Mouse (Mus musculus): Measurements from ENCODE around the gene Asb18.

Gene Asb18

DNA sequence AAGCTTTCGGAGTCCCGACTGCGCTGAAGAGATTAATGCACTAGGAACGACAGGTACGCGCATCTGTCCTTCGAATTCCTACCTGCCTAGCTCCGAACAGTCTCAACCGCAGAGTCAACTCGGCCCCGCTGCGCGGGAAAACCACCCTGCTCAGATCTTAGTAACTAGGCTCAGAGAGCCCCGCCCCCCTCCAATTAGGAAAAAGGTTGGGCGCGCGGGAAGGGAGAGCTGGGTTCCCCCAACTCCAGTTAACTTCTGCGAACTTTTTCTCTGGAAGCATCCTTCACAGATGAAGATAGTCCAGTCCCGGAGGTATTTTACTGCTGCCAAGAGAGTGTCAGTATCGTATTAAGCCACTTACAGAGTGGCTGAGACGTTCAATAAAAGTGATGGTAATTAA, 80.7 kb downstream of the Asb18 start:
- DNase-seq (ENCODE audit: low read depth in 1 of 2, low spot score in 2 of 2) = no peak

DNA sequence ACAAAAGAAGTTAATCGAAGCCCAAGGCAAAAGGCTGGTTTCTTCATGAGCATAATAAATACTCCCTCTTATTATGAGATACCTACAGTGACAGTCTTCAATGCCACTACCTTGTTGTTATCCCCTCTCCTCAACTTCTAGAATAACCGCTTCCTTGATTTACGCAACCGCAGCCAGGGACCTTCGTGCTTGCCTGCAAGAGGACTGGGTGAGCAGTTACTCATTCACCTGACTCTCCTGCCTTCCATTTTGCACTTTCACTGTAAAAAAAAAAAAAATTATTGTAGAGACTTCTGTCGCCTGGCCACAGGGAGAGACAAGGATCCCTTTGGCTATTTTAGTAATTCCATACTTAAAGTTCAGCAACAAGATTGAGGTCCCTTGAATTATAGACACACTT, 81.4 kb downstream of the Asb18 start:
- no peak for DNase-seq (ENCODE audit: low read depth in 1 of 2, low spot score in 2 of 2)

DNA sequence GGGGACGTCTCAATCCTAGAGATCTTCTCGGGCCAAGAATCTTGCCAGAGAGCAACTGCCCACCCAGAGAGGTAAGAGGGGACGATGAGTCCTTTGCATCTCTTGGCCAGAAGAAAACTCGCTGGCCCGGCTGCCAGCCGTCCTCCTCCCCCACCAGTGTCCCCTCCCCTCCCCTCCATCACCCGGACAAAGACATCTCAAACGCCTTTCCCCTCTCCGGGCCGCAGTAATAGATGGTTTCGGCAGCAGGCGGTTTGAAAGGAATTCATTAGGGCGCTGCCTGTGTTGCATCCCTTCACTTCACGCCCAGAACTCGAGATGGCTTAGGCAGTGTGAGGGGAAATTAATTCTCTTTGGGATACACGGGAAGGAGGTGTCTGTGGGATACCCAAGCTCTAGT, 81.8 kb downstream of the Asb18 start:
- DNase-seq (ENCODE audit: low read depth in 1 of 2, low spot score in 2 of 2) = no peak

DNA sequence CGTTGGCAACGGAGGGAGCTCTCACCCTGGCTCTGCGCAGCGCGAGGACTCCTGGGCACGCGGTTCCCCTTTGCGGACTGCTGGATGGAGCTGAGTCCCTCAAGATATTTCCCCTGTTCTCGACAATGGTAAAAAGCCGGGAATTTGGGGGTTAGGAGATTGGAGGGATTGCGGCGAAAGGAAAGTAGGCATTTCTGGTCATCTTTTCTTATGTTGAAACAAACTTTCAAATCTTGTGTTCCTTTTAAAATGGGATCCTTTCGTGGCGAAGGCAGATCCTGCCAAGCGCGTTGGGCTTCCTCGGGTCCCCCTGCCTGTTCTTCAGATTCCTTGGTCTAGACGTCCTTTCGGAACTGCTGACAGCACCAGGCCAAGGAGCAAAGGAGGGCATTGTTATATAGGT, 82.4 kb downstream of the Asb18 start:
- DNase-seq (ENCODE audit: low read depth in 1 of 2, low spot score in 2 of 2) = no peak

DNA sequence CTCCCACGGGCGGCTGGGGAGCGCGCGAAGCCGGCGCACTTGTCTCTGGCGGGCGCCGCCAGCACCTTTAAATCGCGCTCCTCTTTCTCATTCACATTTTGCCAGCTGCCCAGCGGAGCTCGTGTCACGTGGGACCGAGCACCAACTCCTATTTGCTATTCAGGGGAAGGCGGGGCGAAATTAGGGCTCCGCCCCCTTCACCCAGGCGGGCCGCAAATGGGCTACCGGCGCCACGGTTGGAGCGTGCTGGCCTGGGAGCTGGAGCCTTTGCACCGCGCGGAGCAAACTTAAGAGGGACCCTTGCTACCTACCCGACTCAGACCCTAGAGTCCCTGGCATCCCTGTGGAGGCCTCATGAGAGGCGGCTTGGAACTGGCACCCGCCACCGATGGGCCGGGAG, 83.3 kb downstream of the Asb18 start, which contains the start of gene Gbx2:
Gbx2 (minus strand) TSS at position 60 of the 400 bp plus-strand sequence.
- no peak for DNase-seq (ENCODE audit: low read depth in 1 of 2, low spot score in 2 of 2)

DNA sequence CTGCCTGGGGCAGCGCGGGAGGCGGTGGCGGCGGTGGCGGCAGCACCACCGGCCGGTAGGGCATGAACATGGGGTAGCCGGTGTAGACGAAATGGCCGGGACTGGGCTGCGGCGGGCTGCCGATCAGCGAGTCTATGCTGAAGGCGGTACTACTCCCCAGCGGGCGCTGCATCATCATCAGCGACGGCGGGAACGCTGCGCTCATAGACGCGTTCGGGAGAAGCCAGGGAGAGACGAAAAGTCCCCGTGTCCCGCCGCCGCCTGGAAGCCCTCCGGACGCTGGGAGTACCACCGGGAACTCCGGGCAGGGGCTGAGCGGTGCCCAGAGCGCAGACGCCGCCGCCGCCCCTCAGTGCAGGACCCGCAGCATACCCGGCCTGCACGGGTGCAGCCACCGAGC, 83.9 kb downstream of the Asb18 start:
- no peak for DNase-seq (ENCODE audit: low read depth in 1 of 2, low spot score in 2 of 2)

DNA sequence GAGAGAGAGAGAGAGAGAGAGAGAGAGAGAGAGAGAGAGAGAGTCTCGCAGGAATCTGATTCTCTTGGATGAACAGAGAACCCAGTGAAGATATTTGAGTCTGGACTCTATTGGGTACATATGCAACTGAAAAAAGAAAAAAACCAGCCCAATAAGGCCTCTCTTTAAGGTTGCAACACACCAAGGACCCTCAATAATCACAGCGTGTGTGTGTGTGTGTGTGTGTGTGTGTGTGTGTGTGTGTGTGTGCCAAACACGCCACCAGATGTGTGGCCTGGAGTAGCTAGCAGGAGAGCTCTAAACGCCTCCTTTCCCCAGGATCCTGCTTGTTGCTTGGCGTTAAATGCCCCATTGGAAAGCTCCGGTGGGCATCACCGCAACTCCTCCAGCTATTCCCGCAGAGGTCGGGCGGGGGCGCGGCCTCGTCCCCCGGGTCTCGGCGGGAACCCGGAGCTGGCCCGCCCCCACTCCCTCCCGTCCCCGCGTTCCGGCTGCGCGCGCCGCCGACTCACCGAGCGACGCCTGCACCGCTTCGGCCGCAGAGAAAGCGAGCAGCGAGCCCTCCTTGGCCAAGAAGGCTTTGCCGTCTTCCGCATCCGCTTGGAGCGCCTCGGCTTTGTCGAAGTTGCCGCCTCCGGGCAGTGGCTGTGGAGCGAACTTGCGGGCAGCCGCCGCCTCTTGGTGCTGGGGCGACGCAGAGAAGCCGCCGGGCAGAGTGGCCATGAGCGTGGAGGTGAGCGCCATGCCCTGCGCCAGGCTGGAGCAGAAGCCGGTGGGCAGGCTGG, 84.6 kb downstream of the Asb18 start:
- DNase-seq (ENCODE audit: low read depth in 1 of 2, low spot score in 2 of 2) = no peak

DNA sequence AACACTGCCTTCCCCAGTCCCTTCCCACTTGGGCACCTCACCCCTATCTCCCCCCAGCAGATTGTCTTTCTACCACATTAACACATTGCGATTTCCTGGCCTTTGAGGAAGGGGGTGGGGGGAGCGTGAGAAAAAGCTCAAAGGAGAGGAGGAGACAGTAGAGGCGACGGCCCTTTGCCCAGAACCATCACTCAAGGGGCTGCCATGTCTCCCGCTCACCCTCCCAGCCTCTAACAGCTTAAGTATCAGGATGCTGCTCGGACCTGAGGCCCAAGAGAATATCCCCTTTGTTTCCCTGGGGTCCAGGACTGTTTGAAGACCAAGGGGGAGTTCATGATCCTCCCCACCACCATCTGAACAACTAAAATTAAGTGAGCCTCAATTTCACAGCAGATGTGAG, 85.3 kb downstream of the Asb18 start:
- DNase-seq (ENCODE audit: low read depth in 1 of 2, low spot score in 2 of 2) = no peak

DNA sequence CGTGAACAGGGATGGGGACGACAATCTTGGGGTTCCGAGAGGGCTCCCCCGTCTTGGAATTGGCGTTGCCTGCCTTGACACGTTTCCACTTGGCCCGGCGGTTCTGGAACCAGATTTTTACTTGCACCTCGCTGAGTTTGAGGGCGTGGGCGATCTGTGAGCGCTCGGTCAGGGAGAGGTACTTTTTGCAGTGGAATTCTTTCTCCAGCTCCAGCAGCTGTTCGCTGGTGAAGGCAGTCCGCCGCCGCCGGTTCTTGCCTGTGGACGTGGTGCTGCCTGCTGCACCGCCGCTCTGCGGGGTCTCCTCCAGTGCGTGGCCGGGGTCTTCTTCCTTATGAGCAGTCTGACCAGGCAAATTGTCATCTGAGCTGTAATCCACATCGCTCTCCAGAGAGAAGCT, 85.8 kb downstream of the Asb18 start:
- DNase-seq (ENCODE audit: low read depth in 1 of 2, low spot score in 2 of 2) = no peak

DNA sequence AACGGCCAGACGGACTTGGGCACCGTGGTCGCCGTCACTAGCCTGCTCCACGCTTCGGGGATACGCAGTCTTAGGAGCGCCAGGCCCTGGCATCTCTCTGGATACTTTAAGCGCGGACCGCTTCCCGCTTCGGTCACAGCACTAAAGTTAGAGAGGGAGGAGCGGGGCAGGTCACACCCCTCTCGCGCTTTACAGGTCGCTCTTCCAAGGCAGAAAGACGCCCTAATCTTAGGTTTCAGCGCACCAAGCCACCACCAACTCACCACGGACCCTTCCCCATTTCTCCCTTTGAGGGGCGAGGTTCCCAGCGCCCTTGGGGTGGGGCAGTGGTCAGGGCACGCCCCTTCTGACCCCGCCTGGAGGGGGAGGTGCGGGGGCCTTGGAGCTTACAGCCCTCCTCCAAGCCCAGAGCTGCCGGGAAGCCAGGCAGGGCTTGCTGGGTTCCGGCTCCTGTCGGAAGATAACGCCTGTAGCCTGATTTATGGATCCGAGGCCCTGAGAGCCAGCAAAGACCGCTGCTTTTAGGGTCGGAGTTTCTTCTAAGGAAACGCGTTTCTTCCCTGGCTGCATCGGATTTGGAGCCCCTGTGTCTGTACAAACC, 87.3 kb downstream of the Asb18 start:
- DNase-seq (ENCODE audit: low read depth in 1 of 2, low spot score in 2 of 2) = no peak

DNA sequence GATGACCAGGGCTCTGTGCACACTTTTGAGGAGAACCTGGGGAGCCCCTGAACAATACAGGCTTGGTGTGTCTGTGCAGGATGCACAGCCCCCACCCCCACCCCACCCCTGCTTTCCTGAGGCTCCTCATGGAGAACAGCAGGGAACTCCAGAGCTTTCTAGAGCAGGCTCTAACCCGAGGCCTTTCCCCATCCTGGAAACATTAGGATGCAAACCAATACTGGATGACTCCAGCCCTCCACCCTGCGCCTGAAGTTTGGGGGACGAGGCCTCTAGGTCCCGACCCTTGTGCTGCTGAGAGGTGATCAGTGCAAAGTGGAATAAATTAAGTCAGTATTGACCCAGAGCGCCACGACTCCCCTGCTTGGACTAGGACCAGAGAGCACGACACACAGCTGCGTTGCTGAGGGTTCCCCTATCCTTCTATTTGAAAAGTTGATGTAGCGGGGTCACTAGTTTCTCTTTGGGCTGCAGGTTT, 87.8 kb downstream of the Asb18 start:
- DNase-seq (ENCODE audit: low read depth in 1 of 2, low spot score in 2 of 2) = no peak

DNA sequence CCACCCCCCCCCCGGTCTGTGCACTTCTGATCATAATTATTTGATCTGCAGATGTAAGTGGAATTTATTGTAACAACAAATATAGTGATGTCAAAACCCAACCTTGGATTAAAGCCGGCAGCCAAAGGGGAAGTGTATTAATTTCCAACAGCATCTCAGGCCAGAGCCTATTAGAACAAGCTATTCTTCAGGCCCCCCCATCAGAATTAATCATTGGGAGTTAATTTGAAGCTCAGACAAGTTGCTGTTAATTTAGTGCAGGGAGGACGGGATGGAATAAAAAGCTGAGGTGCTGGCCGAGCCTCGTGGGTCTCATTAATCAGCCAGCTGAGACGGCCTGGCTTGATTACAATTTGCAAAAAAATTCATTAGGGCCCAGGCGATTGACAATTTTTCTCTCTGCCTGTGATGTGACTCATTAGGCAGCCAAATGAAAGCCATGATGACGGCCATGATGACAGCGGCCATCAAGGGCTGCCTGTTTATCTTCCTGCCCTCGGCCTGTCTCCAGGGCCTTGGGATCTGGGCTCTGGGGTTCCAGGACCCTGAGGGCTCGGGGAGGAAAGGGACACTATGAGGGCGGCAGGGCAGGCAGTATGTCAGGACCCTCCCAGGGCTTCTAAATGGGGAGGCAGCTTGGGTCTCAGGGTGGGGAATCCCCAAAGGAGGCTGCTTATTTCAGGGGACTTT, 88.8 kb downstream of the Asb18 start:
- no peak for DNase-seq (ENCODE audit: low read depth in 1 of 2, low spot score in 2 of 2)

DNA sequence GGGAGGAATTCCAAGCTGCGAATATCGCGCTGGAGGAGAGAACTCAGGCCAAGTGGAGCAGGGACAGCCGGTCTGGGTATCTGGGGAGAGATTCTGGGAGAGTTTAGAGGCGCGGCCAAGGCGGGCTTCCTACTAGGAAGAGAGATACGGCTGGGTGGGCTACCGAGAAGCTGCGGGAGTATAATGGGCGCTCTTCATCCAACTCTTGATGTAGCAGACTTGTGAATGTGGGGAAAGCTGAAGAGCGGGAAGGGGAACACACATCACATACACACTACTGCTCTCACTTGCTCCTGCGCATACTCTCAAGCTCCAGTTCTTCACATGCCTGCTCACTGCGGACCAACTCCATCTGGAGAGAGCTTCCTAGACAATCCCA, 90.8 kb downstream of the Asb18 start:
- no peak for DNase-seq (ENCODE audit: low read depth in 1 of 2, low spot score in 2 of 2)

DNA sequence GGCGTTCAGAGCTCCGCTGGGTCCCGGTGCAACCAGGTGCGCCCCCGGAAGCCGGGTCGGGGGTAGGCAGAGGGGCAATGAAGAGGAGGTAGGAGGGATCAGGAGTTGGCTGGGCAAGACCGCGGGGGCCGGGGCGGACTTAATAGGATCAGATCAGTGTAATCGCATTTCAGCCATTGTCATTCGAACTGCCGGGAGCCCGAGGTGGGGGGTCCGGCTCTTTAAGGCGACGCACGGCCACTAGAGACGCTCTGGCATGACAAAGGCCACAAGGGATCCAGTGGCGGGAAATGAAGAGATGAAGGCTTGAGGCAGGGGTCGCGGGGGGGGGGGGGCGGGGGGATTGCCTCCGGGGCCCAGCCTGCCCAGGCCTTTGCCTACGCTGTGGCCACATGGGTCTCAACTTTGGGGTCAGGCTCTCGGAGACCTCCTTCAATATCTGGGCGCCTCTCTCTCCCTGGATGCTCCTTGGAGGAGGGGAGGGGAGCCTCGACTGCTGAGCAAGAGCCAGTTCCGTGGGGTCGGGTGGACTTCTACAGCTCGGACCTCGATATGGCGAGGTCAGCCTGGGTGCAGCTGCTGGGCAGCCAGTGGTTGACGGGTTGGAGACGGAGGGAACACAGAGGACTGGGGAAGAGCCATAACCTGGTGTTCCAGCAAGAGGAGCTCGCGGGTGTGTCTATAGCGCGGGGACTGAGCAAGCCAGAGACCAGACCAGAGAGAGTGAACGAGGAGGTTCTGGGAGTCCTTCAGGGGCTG, 91.4 kb downstream of the Asb18 start:
- no peak for DNase-seq (ENCODE audit: low read depth in 1 of 2, low spot score in 2 of 2)

DNA sequence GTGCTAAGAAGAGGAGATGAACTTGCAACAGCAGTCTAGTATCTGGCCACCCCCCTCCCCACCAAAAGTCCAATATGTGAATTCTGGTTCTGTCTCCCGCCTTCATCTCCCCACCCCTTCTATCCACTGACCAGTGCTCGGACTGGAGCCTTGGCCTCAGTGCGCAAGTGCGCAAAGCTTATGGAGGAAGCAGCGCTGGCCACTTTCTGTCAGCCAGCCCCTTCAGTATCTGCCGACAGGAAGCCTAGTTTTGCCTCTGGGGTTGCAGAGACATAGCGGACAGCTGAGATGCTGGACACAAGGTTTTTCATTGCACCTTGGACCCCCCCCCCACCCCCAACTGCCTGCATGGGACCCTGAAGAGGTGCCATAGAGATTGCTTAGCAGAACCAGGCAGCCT, 92.2 kb downstream of the Asb18 start:
- DNase-seq (ENCODE audit: low read depth in 1 of 2, low spot score in 2 of 2) = no peak

DNA sequence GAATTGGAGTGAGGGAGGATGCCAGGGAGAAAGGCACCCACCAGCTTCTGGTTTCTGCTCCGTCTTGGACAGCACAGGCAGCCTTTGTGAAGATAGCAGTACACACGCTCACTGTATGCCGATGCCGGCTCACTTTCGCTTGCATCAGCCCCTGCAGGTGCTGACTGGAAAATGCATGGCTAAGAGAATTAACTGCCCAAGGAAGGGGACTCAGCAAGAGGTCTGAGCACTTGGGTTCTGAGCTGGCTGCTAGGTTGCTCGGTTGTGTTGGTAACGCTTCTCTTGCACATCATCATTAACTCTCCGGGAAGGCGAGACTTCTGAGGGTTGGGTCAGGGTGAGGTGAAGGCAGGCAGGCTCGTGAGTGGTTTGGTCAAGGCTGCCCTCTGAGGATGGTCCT, 92.7 kb downstream of the Asb18 start:
- no peak for DNase-seq (ENCODE audit: low read depth in 1 of 2, low spot score in 2 of 2)

DNA sequence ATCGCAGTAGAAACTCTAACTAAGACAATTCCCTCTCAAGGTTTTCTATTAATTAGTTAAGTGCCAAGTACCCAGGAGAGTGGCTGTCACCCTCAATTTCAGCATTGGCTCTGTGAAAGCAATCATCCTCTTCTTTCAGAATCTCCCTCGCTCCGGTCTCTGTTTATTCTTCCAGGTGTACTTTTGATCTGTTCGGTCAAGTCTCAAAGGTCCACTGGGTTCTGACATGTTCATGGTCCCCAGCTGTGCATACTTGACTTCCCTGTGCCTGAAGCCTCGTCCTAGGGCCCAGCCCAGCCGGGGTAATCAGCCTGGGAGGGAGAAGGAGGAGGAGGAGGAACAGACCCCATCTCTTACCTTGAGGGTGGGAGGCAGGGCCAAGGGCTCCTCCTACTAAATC, 95.3 kb downstream of the Asb18 start:
- no peak for DNase-seq (ENCODE audit: low read depth in 1 of 2, low spot score in 2 of 2)

DNA sequence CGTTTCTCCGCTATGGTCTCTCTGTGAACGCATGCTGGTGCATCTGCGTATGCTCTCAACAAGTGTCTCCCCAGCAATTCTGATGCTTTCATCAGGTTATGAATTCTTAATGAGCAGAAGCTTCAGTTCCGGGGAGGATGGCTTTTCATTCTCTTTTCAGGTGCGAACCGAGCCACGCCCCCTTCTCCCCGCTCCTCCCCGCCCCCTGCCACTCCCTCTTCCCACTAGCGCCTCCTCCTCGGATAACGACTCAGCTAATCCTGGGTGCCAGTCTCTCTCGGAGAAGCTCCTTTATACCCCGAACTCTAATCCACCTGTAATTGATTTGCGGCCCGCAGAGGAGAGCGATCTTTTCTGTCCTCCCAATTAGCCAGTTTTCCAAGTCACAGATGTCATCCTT, 96.4 kb downstream of the Asb18 start:
- DNase-seq (ENCODE audit: low read depth in 1 of 2, low spot score in 2 of 2) = no peak

DNA sequence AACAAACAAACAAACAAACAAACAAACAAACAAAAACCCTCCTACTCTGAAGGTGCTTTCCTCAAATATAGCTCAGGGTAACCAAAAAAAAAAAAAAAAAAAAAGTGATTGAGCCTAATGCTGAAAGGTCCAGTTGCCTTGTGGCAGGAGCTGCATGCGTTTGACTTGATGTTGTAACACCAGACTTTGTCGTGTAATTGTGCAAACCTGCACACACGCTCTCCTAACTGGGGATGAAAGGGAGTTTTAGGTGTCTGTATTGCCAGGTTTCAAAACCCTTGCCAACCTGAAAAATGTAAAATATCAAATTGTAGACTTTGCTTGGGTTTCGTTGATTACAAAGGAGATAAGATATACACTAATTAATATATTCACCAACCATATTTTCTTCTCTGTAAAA, 100.9 kb downstream of the Asb18 start:
- no peak for DNase-seq (ENCODE audit: low read depth in 1 of 2, low spot score in 2 of 2)

DNA sequence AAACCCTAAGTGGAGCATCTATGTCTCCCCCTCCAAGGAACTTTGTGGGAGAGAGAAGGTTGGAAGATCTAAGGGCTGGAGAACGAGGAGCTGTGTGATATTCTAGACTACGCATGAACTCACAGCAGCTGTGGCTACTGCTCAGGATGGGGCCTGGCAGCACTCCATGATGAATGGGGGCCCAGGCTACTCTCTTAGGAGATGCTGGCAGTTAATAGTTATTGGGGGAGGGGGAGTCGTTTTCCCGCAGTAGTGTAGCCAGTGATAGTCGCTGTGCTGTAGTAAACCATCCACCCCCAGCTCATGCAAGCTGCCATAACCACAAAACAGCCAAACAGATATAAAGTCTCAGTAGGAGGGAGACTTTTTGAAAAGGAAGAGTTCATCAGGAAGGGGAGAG, 102.1 kb downstream of the Asb18 start:
- DNase-seq (ENCODE audit: low read depth in 1 of 2, low spot score in 2 of 2) = no peak

DNA sequence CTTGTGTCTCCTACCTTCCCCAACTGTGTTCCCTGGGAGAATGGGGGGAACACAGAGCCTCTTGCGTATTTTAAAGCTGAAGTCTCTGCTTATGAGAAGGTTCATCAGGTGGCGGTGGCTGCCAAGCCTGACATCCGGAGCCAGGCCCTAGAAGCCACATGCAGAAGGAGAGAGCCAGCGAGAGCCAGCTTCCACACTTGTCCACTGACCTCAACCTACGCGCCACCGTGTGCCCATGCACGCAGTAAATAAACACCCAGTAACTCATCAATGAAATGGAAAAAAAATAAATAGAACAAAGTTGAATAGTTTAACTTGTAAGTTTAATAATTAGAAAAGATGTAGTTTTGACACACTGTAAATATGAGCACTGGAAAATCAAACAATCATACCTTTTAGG, 104.7 kb downstream of the Asb18 start:
- no peak for DNase-seq (ENCODE audit: low read depth in 1 of 2, low spot score in 2 of 2)

DNA sequence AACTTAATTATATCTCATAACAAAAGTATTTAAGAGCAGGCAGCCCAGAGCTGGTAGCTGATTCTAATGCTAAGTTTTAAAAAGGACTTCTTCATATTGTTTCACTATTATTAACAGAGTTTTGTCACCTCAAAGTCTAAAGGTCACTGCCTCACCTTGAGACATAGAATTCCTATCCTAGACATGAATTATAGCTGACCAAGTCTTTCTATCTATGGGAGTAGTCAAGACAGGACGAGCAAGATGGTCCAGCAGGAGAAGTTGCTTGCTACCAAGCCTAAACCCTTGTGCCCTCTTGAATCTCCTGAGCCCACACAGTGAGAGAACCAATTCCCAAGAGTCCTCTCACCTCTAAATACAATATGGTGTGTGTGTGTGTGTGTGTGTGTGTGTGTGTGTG, 111.8 kb downstream of the Asb18 start:
- no peak for DNase-seq (ENCODE audit: low read depth in 1 of 2, low spot score in 2 of 2)

All from monocyte, adult 2 months (primary cell).